Mouse (Mus musculus): ENCODE measurements around the gene Ankrd12.

GRCm38 (mm10) chr17:65931525-65931924, 145.4 kb downstream of the Ankrd12 start:
- no peak for TF ChIP-seq ZNF384 (IDR thresholded peaks at IDR 0.05; ENCODE audit: low read depth, low read length)
- TF ChIP-seq BHLHE40 (IDR thresholded peaks at IDR 0.05; ENCODE audit: borderline replicate concordance, low read depth, low read length) = no peak
- TF ChIP-seq MXI1 (IDR thresholded peaks at IDR 0.05; ENCODE audit: low read depth, low read length) = no peak
- TF ChIP-seq CTCF (IDR thresholded peaks at IDR 0.05 in 2 of 3, conservative IDR thresholded peaks at IDR 0.05 in 1 of 3; ENCODE audit: control insufficient read depth in 1 of 3, insufficient read depth in 1 of 3, low read depth in 2 of 3, low read length in 3 of 3, poor library complexity in 1 of 3, severe bottlenecking in 1 of 3) = no peak
- no peak for TF ChIP-seq GABPA (IDR thresholded peaks at IDR 0.05; ENCODE audit: low read depth, low read length)
- no peak for TF ChIP-seq ZC3H11A (IDR thresholded peaks at IDR 0.05; ENCODE audit: low read depth, low read length)
- no peak for TF ChIP-seq E2F4 (IDR thresholded peaks at IDR 0.05; ENCODE audit: borderline replicate concordance, low read depth, low read length)
- TF ChIP-seq RCOR1 (IDR thresholded peaks at IDR 0.05; ENCODE audit: low read depth, low read length) = no peak
- TF ChIP-seq POLR2A (IDR thresholded peaks at IDR 0.05; ENCODE audit: control insufficient read depth in 1 of 2, insufficient read depth in 1 of 2, low read depth in 1 of 2, low read length in 2 of 2, poor library complexity in 1 of 2) = no peak
- TF ChIP-seq TBP (IDR thresholded peaks at IDR 0.05; ENCODE audit: low read depth, low read length) = no peak
- no peak for TF ChIP-seq KAT2A (conservative IDR thresholded peaks at IDR 0.05; ENCODE audit: low read depth, low read length)
